Mouse (Mus musculus): ENCODE results near the gene March7.

The March7 gene

GRCm38 (mm10) chr2:60212488-60212887 is 2.8 kb downstream of the March7 start:
- DNase-seq (ENCODE audit: inconsistent age in 2 of 2, low spot score in 1 of 2), result no peak

- no peak for DNase-seq (ENCODE audit: inconsistent age in 2 of 2, low spot score in 1 of 2)
These were observed 5.0 kb downstream of the March7 start for GRCm38 (mm10) chr2:60214683-60215082.

GRCm38 (mm10) chr2:60216547-60217153 is 7.0 kb downstream of the March7 start:
- no peak for DNase-seq (ENCODE audit: inconsistent age in 2 of 2, low spot score in 1 of 2)

GRCm38 (mm10) chr2:60217620-60218019 is 7.9 kb downstream of the March7 start:
- no peak for DNase-seq (ENCODE audit: inconsistent age in 2 of 2, low spot score in 1 of 2)

- DNase-seq (ENCODE audit: inconsistent age in 2 of 2, low spot score in 1 of 2), result peak; percentile 36 to 84
These were observed 11.5 kb downstream of the March7 start for GRCm38 (mm10) chr2:60221236-60221635.

GRCm38 (mm10) chr2:60221954-60222353 is 12.3 kb downstream of the March7 start:
- no peak for DNase-seq (ENCODE audit: inconsistent age in 2 of 2, low spot score in 1 of 2)

- no peak for DNase-seq (ENCODE audit: inconsistent age in 2 of 2, low spot score in 1 of 2)
These were observed 13.8 kb downstream of the March7 start for GRCm38 (mm10) chr2:60223489-60223888.

- DNase-seq (ENCODE audit: inconsistent age in 2 of 2, low spot score in 1 of 2), result no peak
These were observed 18.8 kb downstream of the March7 start for GRCm38 (mm10) chr2:60228470-60228869.

- DNase-seq (ENCODE audit: inconsistent age in 2 of 2, low spot score in 1 of 2), result no peak
These were observed 20.7 kb downstream of the March7 start for GRCm38 (mm10) chr2:60230361-60230760.

- DNase-seq (ENCODE audit: inconsistent age in 2 of 2, low spot score in 1 of 2), result peak; percentile 79 to 83
These were observed 23.5 kb downstream of the March7 start for GRCm38 (mm10) chr2:60233147-60233546.

GRCm38 (mm10) chr2:60234506-60234905 is 24.8 kb downstream of the March7 start:
- DNase-seq (ENCODE audit: inconsistent age in 2 of 2, low spot score in 1 of 2), result no peak

- no peak for DNase-seq (ENCODE audit: inconsistent age in 2 of 2, low spot score in 1 of 2)
These were observed 43.1 kb downstream of the March7 start for GRCm38 (mm10) chr2:60252782-60253181.

- DNase-seq (ENCODE audit: inconsistent age in 2 of 2, low spot score in 1 of 2), result no peak
These were observed 43.8 kb downstream of the March7 start for GRCm38 (mm10) chr2:60253506-60253905.

- no peak for DNase-seq (ENCODE audit: inconsistent age in 2 of 2, low spot score in 1 of 2)
These were observed 47.1 kb downstream of the March7 start for GRCm38 (mm10) chr2:60256751-60257150.

- DNase-seq (ENCODE audit: inconsistent age in 2 of 2, low spot score in 1 of 2), result no peak
These were observed 49.5 kb downstream of the March7 start for GRCm38 (mm10) chr2:60259186-60259585.

- peak in 1 of 2 experiments; percentile 50 for DNase-seq (ENCODE audit: inconsistent age in 2 of 2, low spot score in 1 of 2)
These were observed 51.1 kb downstream of the March7 start for GRCm38 (mm10) chr2:60260621-60261350.

- DNase-seq (ENCODE audit: inconsistent age in 2 of 2, low spot score in 1 of 2), result no peak
These were observed 57.9 kb downstream of the March7 start for GRCm38 (mm10) chr2:60267567-60267966.

GRCm38 (mm10) chr2:60269856-60270479 is 60.3 kb downstream of the March7 start:
- no peak for DNase-seq (ENCODE audit: inconsistent age in 2 of 2, low spot score in 1 of 2)

GRCm38 (mm10) chr2:60278627-60279026 is 68.9 kb downstream of the March7 start:
- no peak for DNase-seq (ENCODE audit: inconsistent age in 2 of 2, low spot score in 1 of 2)

- DNase-seq (ENCODE audit: inconsistent age in 2 of 2, low spot score in 1 of 2), result no peak
These were observed 72.9 kb downstream of the March7 start for GRCm38 (mm10) chr2:60282625-60283024.

- no peak for DNase-seq (ENCODE audit: inconsistent age in 2 of 2, low spot score in 1 of 2)
These were observed 73.6 kb downstream of the March7 start for GRCm38 (mm10) chr2:60283208-60283750.

All from adrenal gland, adult (tissue).